In the genomic region with DNA sequence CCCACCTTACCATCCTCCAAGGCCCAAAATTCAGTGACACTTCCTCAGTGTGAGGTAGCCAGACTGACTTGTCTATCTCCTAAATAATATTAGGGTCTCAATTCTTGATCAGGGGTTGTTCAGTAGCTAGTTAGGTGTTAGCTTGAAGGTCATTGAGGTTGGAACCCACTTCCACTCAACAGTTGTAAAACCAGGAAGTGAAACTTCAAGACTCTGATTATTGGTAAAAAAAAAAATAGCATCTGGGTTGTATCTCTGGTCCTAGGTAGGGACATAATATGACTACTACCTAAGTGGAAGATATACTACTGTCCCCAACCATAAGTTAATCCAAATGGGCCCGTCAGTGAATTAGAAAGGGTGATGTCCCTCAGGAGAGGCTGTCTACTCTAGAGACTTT, we compare ENCODE assay signal across 31 mouse cellular contexts. TPM values are rescaled to one million over a fixed set of nuclear protein-coding genes. Genes with fewer than 3 reads are reported as not detected.
"Had no signal": no experiment of that assay in that cellular context is flagged by ENCODE, and none has a peak within 500 bp of the region (broad histone marks: within the 10 kb centered on the region; RNA-seq: fewer than 3 reads in every experiment).

No protein-coding gene starts in this region.

- H3K4me1 ChIP-seq: embryonic facial prominence, embryonic 10.5 days; embryonic facial prominence, embryonic 12.5 days; embryonic facial prominence, embryonic 13.5 days; embryonic facial prominence, embryonic 15.5 days; forebrain, embryonic 10.5 days; forebrain, embryonic 12.5 days; forebrain, embryonic 13.5 days; forebrain, embryonic 15.5 days; heart, embryonic 10.5 days had no signal

- H3K4me3 ChIP-seq: embryonic facial prominence, embryonic 10.5 days; embryonic facial prominence, embryonic 12.5 days; embryonic facial prominence, embryonic 13.5 days; embryonic facial prominence, embryonic 15.5 days; erythroblast, embryonic 14.5 days; forebrain, embryonic 10.5 days; forebrain, embryonic 12.5 days; forebrain, embryonic 13.5 days; forebrain, embryonic 15.5 days; gastrocnemius, adult 2 months; heart, adult 2 months; heart, embryonic 10.5 days had no signal

- ATAC-seq: forebrain, embryonic 13.5 days; forebrain, embryonic 14.5 days; forebrain, embryonic 15.5 days; forebrain, embryonic 16.5 days; forebrain, postnatal 0 days had no signal

- H3K27me3 ChIP-seq: embryonic facial prominence, embryonic 12.5 days; embryonic facial prominence, embryonic 13.5 days; embryonic facial prominence, embryonic 15.5 days; forebrain, embryonic 12.5 days; forebrain, embryonic 13.5 days; forebrain, embryonic 15.5 days had no signal

- H3K4me2 ChIP-seq: embryonic facial prominence, embryonic 12.5 days; embryonic facial prominence, embryonic 13.5 days; embryonic facial prominence, embryonic 15.5 days; forebrain, embryonic 12.5 days; forebrain, embryonic 13.5 days; forebrain, embryonic 15.5 days had no signal

- H3K9me3 ChIP-seq: embryonic facial prominence, embryonic 10.5 days; embryonic facial prominence, embryonic 12.5 days; embryonic facial prominence, embryonic 15.5 days; forebrain, embryonic 10.5 days; forebrain, embryonic 12.5 days; forebrain, embryonic 13.5 days; forebrain, embryonic 15.5 days; heart, embryonic 10.5 days had no signal

- DNase-seq: cerebellum, adult 8-10 months; cerebellum, adult 9-10 months; cerebellum, adult 9-11 months; cerebellum, postnatal 10 days; cerebellum, postnatal 14 days; cerebellum, postnatal 25 days; cerebellum, postnatal 36 days; embryo, embryonic 11 days; forebrain, postnatal 0 days; gastrocnemius, adult 2 months; gastrocnemius, postnatal 10 days; gastrocnemius, postnatal 25 days; gastrocnemius, postnatal 36 days; heart, adult 18-20 months; heart, adult 2 months had no signal

- H3K36me3 ChIP-seq: embryonic facial prominence, embryonic 10.5 days; embryonic facial prominence, embryonic 12.5 days; embryonic facial prominence, embryonic 13.5 days; embryonic facial prominence, embryonic 15.5 days; forebrain, embryonic 10.5 days; forebrain, embryonic 12.5 days; forebrain, embryonic 15.5 days; heart, embryonic 10.5 days had no signal

- H3K27ac ChIP-seq: embryonic facial prominence, embryonic 10.5 days; embryonic facial prominence, embryonic 12.5 days; embryonic facial prominence, embryonic 13.5 days; embryonic facial prominence, embryonic 15.5 days; forebrain, embryonic 10.5 days; forebrain, embryonic 12.5 days; forebrain, embryonic 13.5 days; forebrain, embryonic 15.5 days; gastrocnemius, adult 2 months; heart, adult 2 months; heart, embryonic 10.5 days had no signal

- H3K9ac ChIP-seq: embryonic facial prominence, embryonic 12.5 days; embryonic facial prominence, embryonic 13.5 days; embryonic facial prominence, embryonic 15.5 days; forebrain, embryonic 12.5 days; forebrain, embryonic 13.5 days; forebrain, embryonic 15.5 days; forebrain, postnatal 0 days had no signal

RNA-seq across cellular contexts. Expression of a gene that starts 49.8 kb away (rescaled TPM):
- total RNA-seq: gastrocnemius, adult 18-20 months; gastrocnemius, adult 2 months; gastrocnemius, adult 8-10 months; granulocyte monocyte progenitor cell, adult 5-6 weeks; heart, adult 2 months; heart, adult 8-10 months had no signal
- polyA plus RNA-seq: erythroblast, embryonic 14.5 days had no signal
